Mouse (Mus musculus): Measurements from ENCODE around the gene Dmpk. TPM values are rescaled to one million over a fixed set of nuclear protein-coding genes. Genes with fewer than 3 reads are reported as not detected.

Gene Dmpk
- polyA plus RNA-seq, 1 experiment from 2014 or later, result 7.0 TPM

- Histone ChIP-seq H3K36me3 (ENCODE audit: control insufficient read depth, insufficient read depth, low read length) (peaks cover 17% of the 10 kb centered on the region), H3K4me1 (ENCODE audit: control insufficient read depth, insufficient read depth, low read length) (no peaks in the 10 kb centered on the region), H3K27me3 (ENCODE audit: control insufficient read depth, insufficient read depth, low read length) (no peaks in the 10 kb centered on the region), H3K4me3 (ENCODE audit: low read depth, low read length) (no peak overlapping the region), H3K9me3 (ENCODE audit: control insufficient read depth, low read length) (no peaks in the 10 kb centered on the region), H3K9ac (ENCODE audit: low read length) (no peak overlapping the region), H3K4me2 (no peak overlapping the region), H3K27ac (ENCODE audit: low read depth, low read length) (no peak overlapping the region)
- 93% methylated on average over 38 of the region's 38 CpGs for WGBS
- ATAC-seq (ENCODE audit: low FRiP score), result no peak
- DNase-seq (ENCODE audit: low spot score, missing footprints), result no peak
Measured at GRCm38 (mm10) chr7:19136673-19137334, 53.2 kb downstream of the Dmpk start.

GRCm38 (mm10) chr7:19137380-19137779 is 53.7 kb downstream of the Dmpk start:
- no peak overlapping the region for H3K27ac ChIP-seq (ENCODE audit: low read depth, low read length)
- H3K9ac ChIP-seq (ENCODE audit: low read length), result no peak overlapping the region
- no peaks in the 10 kb centered on the region for H3K4me1 ChIP-seq (ENCODE audit: control insufficient read depth, insufficient read depth, low read length)
- H3K4me3 ChIP-seq (ENCODE audit: low read depth, low read length), result no peak overlapping the region
- no peaks in the 10 kb centered on the region for H3K9me3 ChIP-seq (ENCODE audit: control insufficient read depth, low read length)
- 49% methylated on average over 5 of the region's 5 CpGs for WGBS
- no peak overlapping the region for H3K4me2 ChIP-seq
- ATAC-seq (ENCODE audit: low FRiP score), result no peak
- H3K27me3 ChIP-seq (ENCODE audit: control insufficient read depth, insufficient read depth, low read length), result no peaks in the 10 kb centered on the region
- DNase-seq (ENCODE audit: low spot score, missing footprints), result no peak
- peaks cover 17% of the 10 kb centered on the region for H3K36me3 ChIP-seq (ENCODE audit: control insufficient read depth, insufficient read depth, low read length)

Small RNA genes within 50 kb of the gene (microRNA-seq; reads per million reads assigned to microRNA genes)
- gene Mir3100, result not detected

Other genes starting within 250 kb of the Dmpk start
- 0.15 and 0.20 TPM in 2 replicates for gene Mill2, start 243.9 kb upstream of the Dmpk start, polyA plus RNA-seq (2014; fragmentation: Nextera tagmentation; extraction: Ambion mirVana)
- gene Pglyrp1, start 212.5 kb upstream of the Dmpk start, polyA plus RNA-seq (2014; fragmentation: Nextera tagmentation; extraction: Ambion mirVana), result 2.3 and 2.7 TPM in 2 replicates
- gene Ccdc61, start 173.4 kb upstream of the Dmpk start, polyA plus RNA-seq (2014; fragmentation: Nextera tagmentation; extraction: Ambion mirVana), result 23.0 and 28.3 TPM in 2 replicates
- 9.1 and 9.8 TPM in 2 replicates for gene Nova2, start 158.0 kb upstream of the Dmpk start, polyA plus RNA-seq (2014; fragmentation: Nextera tagmentation; extraction: Ambion mirVana)
- gene Nanos2, start 96.4 kb upstream of the Dmpk start, polyA plus RNA-seq (2014; fragmentation: Nextera tagmentation; extraction: Ambion mirVana), result 0.10 TPM in 2 replicates
- gene Mypop, start 92.6 kb upstream of the Dmpk start, polyA plus RNA-seq (2014; fragmentation: Nextera tagmentation; extraction: Ambion mirVana), result 3.7 and 4.0 TPM in 2 replicates
- 24.1 and 26.5 TPM in 2 replicates for gene Irf2bp1, start 79.8 kb upstream of the Dmpk start, polyA plus RNA-seq (2014; fragmentation: Nextera tagmentation; extraction: Ambion mirVana)
- gene Foxa3, start 60.3 kb upstream of the Dmpk start, polyA plus RNA-seq (2014; fragmentation: Nextera tagmentation; extraction: Ambion mirVana), result not detected in 2 replicates
- gene Sympk, start 59.5 kb upstream of the Dmpk start, polyA plus RNA-seq (2014; fragmentation: Nextera tagmentation; extraction: Ambion mirVana), result 30.9 and 33.3 TPM in 2 replicates
- not detected in 2 replicates for gene Rsph6a, start 29.2 kb upstream of the Dmpk start, polyA plus RNA-seq (2014; fragmentation: Nextera tagmentation; extraction: Ambion mirVana)
- 15.2 and 16.9 TPM in 2 replicates for gene Dmwd, start 7.6 kb upstream of the Dmpk start, polyA plus RNA-seq (2014; fragmentation: Nextera tagmentation; extraction: Ambion mirVana)
- 7.0 and 8.8 TPM in 2 replicates for gene Six5, start 10.7 kb downstream of the Dmpk start, polyA plus RNA-seq (2014; fragmentation: Nextera tagmentation; extraction: Ambion mirVana)
- 0.46 and 0.58 TPM in 2 replicates for gene Gm4969, start 34.5 kb downstream of the Dmpk start, polyA plus RNA-seq (2014; fragmentation: Nextera tagmentation; extraction: Ambion mirVana)
- gene Fbxo46, start 36.0 kb downstream of the Dmpk start, polyA plus RNA-seq (2014; fragmentation: Nextera tagmentation; extraction: Ambion mirVana), result 9.4 and 9.5 TPM in 2 replicates
- gene Qpctl, start 65.4 kb downstream of the Dmpk start, polyA plus RNA-seq (2014; fragmentation: Nextera tagmentation; extraction: Ambion mirVana), result 10.7 and 11.4 TPM in 2 replicates
- gene Snrpd2, start 65.9 kb downstream of the Dmpk start, polyA plus RNA-seq (2014; fragmentation: Nextera tagmentation; extraction: Ambion mirVana), result 156 and 160 TPM in 2 replicates
- 0.58 and 0.75 TPM in 2 replicates for gene Gipr, start 82.3 kb downstream of the Dmpk start, polyA plus RNA-seq (2014; fragmentation: Nextera tagmentation; extraction: Ambion mirVana)
- 1.5 and 1.9 TPM in 2 replicates for gene Eml2, start 92.6 kb downstream of the Dmpk start, polyA plus RNA-seq (2014; fragmentation: Nextera tagmentation; extraction: Ambion mirVana)
- gene Gpr4, start 128.7 kb downstream of the Dmpk start, polyA plus RNA-seq (2014; fragmentation: Nextera tagmentation; extraction: Ambion mirVana), result 1.5 and 1.7 TPM in 2 replicates
- 42.4 and 44.0 TPM in 2 replicates for gene Opa3, start 144.5 kb downstream of the Dmpk start, polyA plus RNA-seq (2014; fragmentation: Nextera tagmentation; extraction: Ambion mirVana)
- gene Vasp, start 188.0 kb downstream of the Dmpk start, polyA plus RNA-seq (2014; fragmentation: Nextera tagmentation; extraction: Ambion mirVana), result 46.0 and 46.9 TPM in 2 replicates
- 0.18 and 0.50 TPM in 2 replicates for gene Ppm1n, start 196.2 kb downstream of the Dmpk start, polyA plus RNA-seq (2014; fragmentation: Nextera tagmentation; extraction: Ambion mirVana)
- 48.5 and 53.2 TPM in 2 replicates for gene Rtn2, start 198.8 kb downstream of the Dmpk start, polyA plus RNA-seq (2014; fragmentation: Nextera tagmentation; extraction: Ambion mirVana)
- gene Fosb, start 226.2 kb downstream of the Dmpk start, polyA plus RNA-seq (2014; fragmentation: Nextera tagmentation; extraction: Ambion mirVana), result 0.04 TPM in 1 of 2 replicates, not detected in the other

Measured in midbrain, embryonic 11.5 days (tissue).